Mouse (Mus musculus) MEL (cell line): Measurements from ENCODE around the gene Abhd16a.

ENCODE experiments used
- CTCF ChIP-seq, 3 experiments: IDR thresholded peaks in 2 of 3; conservative IDR thresholded peaks in 1 of 3; 2 replicates each; pipeline ENCODE4 v1.5.1; 2011 to 2012; ENCODE audit warnings: low read length in 3 of 3, low read depth in 2 of 3, mild to moderate bottlenecking in 2 of 3, improper control_type of control experiment in 1 of 3, inconsistent platforms in 1 of 3, mixed read lengths in 1 of 3, moderate library complexity in 1 of 3; ENCODE audit not compliant: control insufficient read depth in 1 of 3, insufficient read depth in 1 of 3, poor library complexity in 1 of 3, severe bottlenecking in 1 of 3
- GATA1 ChIP-seq: IDR thresholded peaks from 2 replicates; pipeline ENCODE4 v1.6.1; 2011; ENCODE audit warnings: low read depth, low read length, improper control_type of control experiment
- JUND ChIP-seq: IDR thresholded peaks from 2 replicates; pipeline ENCODE4 v1.6.1; 2011; ENCODE audit warnings: low read depth, mild to moderate bottlenecking, improper control_type of control experiment, low read length
- KAT2A ChIP-seq: conservative IDR thresholded peaks from 2 replicates; pipeline ENCODE4 v1.6.1; 2012; ENCODE audit warnings: low read depth, low read length, improper control_type of control experiment, inconsistent platforms

- TF ChIP-seq GATA1 (peak; percentile 38; the same call in 1 of the 2 replicates), KAT2A (no peak), CTCF (IDR thresholded peaks at IDR 0.05 in 2 of 3, conservative IDR thresholded peaks at IDR 0.05 in 1 of 3; ENCODE audit: control insufficient read depth in 1 of 3, insufficient read depth in 1 of 3, low read depth in 2 of 3, low read length in 3 of 3, poor library complexity in 1 of 3, severe bottlenecking in 1 of 3) (peak in 2 of 3 experiments; percentile 8 to 64; a peak in 2 of 6 replicates), JUND (no peak)
Measured at GRCm38 (mm10) chr17:35121871-35122303, 32.8 kb downstream of the Abhd16a start, which contains the start of gene Csnk2b.
